Mouse (Mus musculus) cortical plate, adult 2 months (tissue): Measurements from ENCODE around the gene Cd300ld3.

Experiments used
- CTCF ChIP-seq: fragments of 200-500 bp; IDR thresholded peaks from 2 replicates; pipeline ENCODE4 v1.5.1; 2011; ENCODE audit warnings: mild to moderate bottlenecking, control low read depth, low read length; ENCODE audit not compliant: insufficient read depth; ENCODE audit errors: extremely low read depth
- POLR2A ChIP-seq: fragments of 200-500 bp; IDR thresholded peaks from 2 replicates; pipeline ENCODE4 v1.6.1; 2011; ENCODE audit warnings: mild to moderate bottlenecking, low read length, control low read depth; ENCODE audit not compliant: insufficient read depth; ENCODE audit errors: extremely low read depth

- no peak for TF ChIP-seq CTCF
- TF ChIP-seq POLR2A: no peak
These were observed 46.7 kb downstream of the Cd300ld3 start, which contains the start of gene Cd300c2 for GRCm38 (mm10) chr11:115001474-115002040.
